Comparison of ENCODE assay signal across 18 mouse cellular contexts in genomic region chr4:45545851-45546250, GRCm38 (mm10).
"Had no signal": no experiment of that assay in that cellular context is flagged by ENCODE, and none has a peak within 500 bp of the region (broad histone marks: within the 10 kb centered on the region; RNA-seq: fewer than 3 reads in every experiment).

No protein-coding gene starts in this region.

- H3K4me2 ChIP-seq: limb, embryonic 12.5 days; limb, embryonic 15.5 days; liver, embryonic 13.5 days; lung, embryonic 14.5 days; neural tube, embryonic 12.5 days; neural tube, embryonic 15.5 days had no signal

- H3K4me1 ChIP-seq: liver, embryonic 13.5 days; neural tube, embryonic 12.5 days had no signal

- DNase-seq: kidney, adult 11 months; kidney, adult 9 months; kidney, postnatal 14 days; kidney, postnatal 4 days; left cerebral cortex, postnatal 4 days; liver, embryonic 13.5 days; lung, embryonic 14.5 days; lung, postnatal 10 days; lung, postnatal 36 days; midbrain, embryonic 14.5 days; retina, postnatal 1 day; right cerebral cortex, postnatal 25 days; thymus, adult 18-20 months; thymus, postnatal 36 days had no signal

- H3K9ac ChIP-seq: limb, embryonic 12.5 days; limb, embryonic 15.5 days; liver, embryonic 13.5 days; lung, embryonic 14.5 days; neural tube, embryonic 12.5 days; neural tube, embryonic 15.5 days had no signal

- H3K36me3 ChIP-seq: limb, embryonic 12.5 days; limb, embryonic 15.5 days; liver, embryonic 13.5 days; neural tube, embryonic 12.5 days; neural tube, embryonic 15.5 days had no signal

- H3K27ac ChIP-seq: limb, embryonic 12.5 days; limb, embryonic 15.5 days; liver, embryonic 13.5 days; neural tube, embryonic 12.5 days; neural tube, embryonic 15.5 days had no signal

- H3K27me3 ChIP-seq: limb, embryonic 12.5 days; limb, embryonic 15.5 days; liver, embryonic 13.5 days; neural tube, embryonic 12.5 days; neural tube, embryonic 15.5 days had no signal

- H3K9me3 ChIP-seq: limb, embryonic 15.5 days; liver, embryonic 13.5 days; neural tube, embryonic 12.5 days; neural tube, embryonic 15.5 days had no signal

- H3K4me3 ChIP-seq: limb, embryonic 12.5 days; limb, embryonic 15.5 days; liver, embryonic 13.5 days; neural tube, embryonic 12.5 days; neural tube, embryonic 15.5 days had no signal
